Mouse (Mus musculus) heart, embryonic 15.5 days (tissue): ENCODE data around the gene Col2a1. TPM values are rescaled to one million over a fixed set of nuclear protein-coding genes. Genes with fewer than 3 reads are reported as not detected.

Experiments used
- ATAC-seq: fragments of 200-750 bp; cut with Nextera tagmentation; replicated peaks from 2 replicates; pipeline ENCODE4 v1.8.0; 2017; ENCODE audit warnings: low read depth, moderate TSS enrichment; ENCODE audit not compliant: insufficient number of reproducible peaks, insufficient read depth, low FRiP score
- H3K27ac ChIP-seq: fragments of 300-500 bp; sonication (generic); 2 replicates; pipeline ENCODE4 v1.5.1; 2015; ENCODE audit warnings: mild to moderate bottlenecking, inconsistent platforms
- H3K27me3 ChIP-seq: fragments of 300-500 bp; sonication (generic); 2 replicates; pipeline ENCODE4 v1.6.1; 2015; ENCODE audit warnings: inconsistent platforms
- H3K36me3 ChIP-seq: fragments of 300-500 bp; sonication (generic); 2 replicates; pipeline ENCODE4 v1.6.1; 2015; ENCODE audit warnings: mild to moderate bottlenecking, inconsistent platforms
- H3K4me1 ChIP-seq: fragments of 300-500 bp; sonication (generic); replicated peaks from 2 replicates; pipeline ENCODE4 v1.6.1; 2015; ENCODE audit warnings: inconsistent platforms
- H3K4me2 ChIP-seq: fragments of 300-500 bp; sonication (generic); 2 replicates; pipeline ENCODE4 v1.6.1; 2015; ENCODE audit warnings: inconsistent platforms, mild to moderate bottlenecking, moderate library complexity
- H3K4me3 ChIP-seq: fragments of 300-500 bp; sonication (generic); 2 replicates; pipeline ENCODE4 v1.5.1; 2015; ENCODE audit warnings: mild to moderate bottlenecking, inconsistent platforms
- H3K9ac ChIP-seq: fragments of 300-500 bp; sonication (generic); 2 replicates; pipeline ENCODE4 v1.6.1; 2015; ENCODE audit warnings: mild to moderate bottlenecking, inconsistent platforms
- H3K9me3 ChIP-seq: fragments of 300-500 bp; sonication (generic); replicated peaks from 2 replicates; pipeline ENCODE4 v1.6.1; 2016; ENCODE audit warnings: inconsistent platforms
- WGBS: fragments of 180-500 bp; shearing (Covaris S2); methylation state at CpG from one replicate; pipeline ENCODE4 v1.1.7; 2015; ENCODE audit warnings: mixed read lengths; 5-methylcytosine and 5-hydroxymethylcytosine counted together
- polyA plus RNA-seq: library from polyadenylated mRNA; unstranded; fragments of >200 nt; fragmentation: Nextera tagmentation; extraction: Ambion mirVana; gene quantifications from 2 replicates; pipeline ENCODE4 v1.2.1, GENCODE M21; 2015

Col2a1 gene
- polyA plus RNA-seq, 1 experiment from 2014 or later: 8.3 TPM

GRCm38 (mm10) chr15:98002113-98002990, 2.1 kb downstream of the Col2a1 start:
- Histone ChIP-seq H3K9ac (peak overlapping the region; percentile 1; the same call in 1 of the 2 replicates), H3K4me3 (peak overlapping the region; percentile 48), H3K27ac (no peak overlapping the region), H3K36me3 (no peaks in the 10 kb centered on the region), H3K4me2 (peak overlapping the region; percentile 82), H3K4me1 (peaks cover 44% of the 10 kb centered on the region), H3K27me3 (peaks cover 90% of the 10 kb centered on the region), H3K9me3 (no peaks in the 10 kb centered on the region)
- under 1% methylated on average over 42 of the region's 42 CpGs for WGBS
- ATAC-seq: no peak

GRCm38 (mm10) chr15:98001321-98002112, 3.0 kb downstream of the Col2a1 start:
- Histone ChIP-seq H3K9me3 (no peaks in the 10 kb centered on the region), H3K4me3 (peak overlapping the region; percentile 48), H3K4me1 (peaks cover 44% of the 10 kb centered on the region), H3K9ac (peak overlapping the region; percentile 1; the same call in 1 of the 2 replicates), H3K27ac (no peak overlapping the region), H3K4me2 (peak overlapping the region; percentile 82), H3K36me3 (no peaks in the 10 kb centered on the region), H3K27me3 (peaks cover 82% of the 10 kb centered on the region)
- ATAC-seq: peak; percentile 53; the same call in 1 of the 2 replicates
- WGBS: 2% methylated on average over 37 of the region's 37 CpGs

GRCm38 (mm10) chr15:97999991-98000390, 4.5 kb downstream of the Col2a1 start:
- 30% methylated on average over 7 of the region's 7 CpGs for WGBS
- H3K36me3 ChIP-seq: no peaks in the 10 kb centered on the region
- H3K9ac ChIP-seq: no peak overlapping the region
- H3K4me2 ChIP-seq: no peak overlapping the region
- no peaks in the 10 kb centered on the region for H3K9me3 ChIP-seq
- no peak overlapping the region for H3K4me3 ChIP-seq
- ATAC-seq: no peak
- H3K4me1 ChIP-seq: peaks cover 40% of the 10 kb centered on the region
- H3K27me3 ChIP-seq: peaks cover 71% of the 10 kb centered on the region
- no peak overlapping the region for H3K27ac ChIP-seq

- Histone ChIP-seq H3K36me3 (no peaks in the 10 kb centered on the region), H3K4me3 (no peak overlapping the region), H3K9ac (no peak overlapping the region), H3K9me3 (no peaks in the 10 kb centered on the region), H3K27me3 (peaks cover 66% of the 10 kb centered on the region), H3K4me2 (no peak overlapping the region), H3K27ac (no peak overlapping the region), H3K4me1 (peaks cover 36% of the 10 kb centered on the region)
- WGBS: 38% methylated on average over 13 of the region's 13 CpGs
- no peak for ATAC-seq
These were observed 4.9 kb downstream of the Col2a1 start for GRCm38 (mm10) chr15:97999546-97999945.

- Histone ChIP-seq H3K27ac (no peak overlapping the region), H3K9ac (no peak overlapping the region), H3K4me2 (no peak overlapping the region), H3K27me3 (peaks cover 44% of the 10 kb centered on the region), H3K36me3 (no peaks in the 10 kb centered on the region), H3K4me1 (peaks cover 23% of the 10 kb centered on the region), H3K9me3 (no peaks in the 10 kb centered on the region), H3K4me3 (no peak overlapping the region)
- no peak for ATAC-seq
- WGBS: 66% methylated on average over 13 of the region's 13 CpGs
These were observed 7.7 kb downstream of the Col2a1 start for GRCm38 (mm10) chr15:97996716-97997256.

- 12% methylated on average over 18 of the region's 18 CpGs for WGBS
- H3K4me3 ChIP-seq: peak overlapping the region; percentile 34
- ATAC-seq: peak; percentile 92
- peak overlapping the region; percentile 50 for H3K9ac ChIP-seq
- peaks cover 15% of the 10 kb centered on the region for H3K4me1 ChIP-seq
- H3K4me2 ChIP-seq: peak overlapping the region; percentile 65
- H3K27ac ChIP-seq: peak overlapping the region; percentile 75
- no peaks in the 10 kb centered on the region for H3K36me3 ChIP-seq
- peaks cover 4% of the 10 kb centered on the region for H3K27me3 ChIP-seq
- no peaks in the 10 kb centered on the region for H3K9me3 ChIP-seq
These were observed 11.7 kb downstream of the Col2a1 start for GRCm38 (mm10) chr15:97992712-97993286.

GRCm38 (mm10) chr15:97992027-97992711, 12.3 kb downstream of the Col2a1 start:
- WGBS: 58% methylated on average over 13 of the region's 13 CpGs
- Histone ChIP-seq H3K9me3 (no peaks in the 10 kb centered on the region), H3K9ac (peak overlapping the region; percentile 50), H3K4me2 (peak overlapping the region; percentile 65), H3K27ac (peak overlapping the region; percentile 75), H3K27me3 (0 out of 2 replicates have a peak, but pooled peaks cover 3% of the 10 kb centered on the region), H3K36me3 (no peaks in the 10 kb centered on the region), H3K4me1 (peaks cover 15% of the 10 kb centered on the region), H3K4me3 (no peak overlapping the region; the same call in 1 of the 2 replicates)
- ATAC-seq: no peak

GRCm38 (mm10) chr15:97991285-97991895, 13.1 kb downstream of the Col2a1 start:
- 0 out of 2 replicates have a peak, but pooled peaks cover 2% of the 10 kb centered on the region for H3K27me3 ChIP-seq
- H3K27ac ChIP-seq: no peak overlapping the region
- H3K4me2 ChIP-seq: no peak overlapping the region
- ATAC-seq: no peak
- H3K4me1 ChIP-seq: peaks cover 15% of the 10 kb centered on the region
- no peaks in the 10 kb centered on the region for H3K36me3 ChIP-seq
- no peaks in the 10 kb centered on the region for H3K9me3 ChIP-seq
- H3K9ac ChIP-seq: no peak overlapping the region
- 44% methylated on average over 12 of the region's 12 CpGs for WGBS
- no peak overlapping the region for H3K4me3 ChIP-seq

GRCm38 (mm10) chr15:97990721-97991120, 13.8 kb downstream of the Col2a1 start:
- H3K4me2 ChIP-seq: no peak overlapping the region
- H3K4me1 ChIP-seq: peaks cover 15% of the 10 kb centered on the region
- H3K4me3 ChIP-seq: no peak overlapping the region
- no peak overlapping the region for H3K27ac ChIP-seq
- 39% methylated on average over 4 of the region's 4 CpGs for WGBS
- no peaks in the 10 kb centered on the region for H3K27me3 ChIP-seq
- no peaks in the 10 kb centered on the region for H3K36me3 ChIP-seq
- no peaks in the 10 kb centered on the region for H3K9me3 ChIP-seq
- ATAC-seq: no peak
- no peak overlapping the region for H3K9ac ChIP-seq

GRCm38 (mm10) chr15:97990124-97990523, 14.4 kb downstream of the Col2a1 start:
- H3K4me3 ChIP-seq: no peak overlapping the region
- H3K9me3 ChIP-seq: no peaks in the 10 kb centered on the region
- H3K27me3 ChIP-seq: no peaks in the 10 kb centered on the region
- ATAC-seq: no peak
- no peaks in the 10 kb centered on the region for H3K36me3 ChIP-seq
- no peak overlapping the region for H3K4me2 ChIP-seq
- H3K4me1 ChIP-seq: peaks cover 15% of the 10 kb centered on the region
- no peak overlapping the region for H3K9ac ChIP-seq
- no peak overlapping the region for H3K27ac ChIP-seq
- WGBS: 10% methylated on average over 6 of the region's 6 CpGs
